Mouse (Mus musculus) limb, embryonic 10.5 days (tissue): ENCODE measurements around the gene Fli1. TPM values are rescaled to one million over a fixed set of nuclear protein-coding genes. Genes with fewer than 3 reads are reported as not detected.

Experiments used
- DNase-seq: peaks from one replicate; pipeline ENCODE4 v3.0.0-alpha.2; 2017; ENCODE audit warnings: low spot score
- H3K27ac ChIP-seq: fragments of 300-500 bp; sonication (generic); 2 replicates; pipeline ENCODE4 v1.5.1; 2016; ENCODE audit warnings: mild to moderate bottlenecking
- H3K27me3 ChIP-seq: fragments of 300-500 bp; sonication (generic); 2 replicates; pipeline ENCODE4 v1.6.1; 2016; ENCODE audit warnings: low read depth, mild to moderate bottlenecking; ENCODE audit not compliant: poor library complexity, severe bottlenecking
- H3K36me3 ChIP-seq: fragments of 300-500 bp; sonication (generic); 2 replicates; pipeline ENCODE4 v1.6.1; 2016; ENCODE audit warnings: mild to moderate bottlenecking, moderate library complexity
- H3K4me1 ChIP-seq: fragments of 300-500 bp; sonication (generic); 2 replicates; pipeline ENCODE4 v1.6.1; 2016
- H3K4me3 ChIP-seq: fragments of 300-500 bp; sonication (generic); 2 replicates; pipeline ENCODE4 v1.5.1; 2016; ENCODE audit warnings: mild to moderate bottlenecking, moderate library complexity
- H3K9me3 ChIP-seq: fragments of 300-500 bp; sonication (generic); replicated peaks from 2 replicates; pipeline ENCODE4 v1.6.1; 2016; ENCODE audit warnings: mild to moderate bottlenecking
- WGBS: fragments of 180-500 bp; shearing (Covaris S2); methylation state at CpG from one replicate; pipeline ENCODE4 v1.1.7; 2016; 5-methylcytosine and 5-hydroxymethylcytosine counted together
- polyA plus RNA-seq: library from polyadenylated mRNA; unstranded; fragments of >200 nt; fragmentation: Nextera tagmentation; extraction: Ambion mirVana; gene quantifications from 2 replicates; pipeline ENCODE4 v1.2.1, GENCODE M21; 2016

The Fli1 gene
- polyA plus RNA-seq, 1 experiment from 2014 or later, result 71.2 TPM

DNA sequence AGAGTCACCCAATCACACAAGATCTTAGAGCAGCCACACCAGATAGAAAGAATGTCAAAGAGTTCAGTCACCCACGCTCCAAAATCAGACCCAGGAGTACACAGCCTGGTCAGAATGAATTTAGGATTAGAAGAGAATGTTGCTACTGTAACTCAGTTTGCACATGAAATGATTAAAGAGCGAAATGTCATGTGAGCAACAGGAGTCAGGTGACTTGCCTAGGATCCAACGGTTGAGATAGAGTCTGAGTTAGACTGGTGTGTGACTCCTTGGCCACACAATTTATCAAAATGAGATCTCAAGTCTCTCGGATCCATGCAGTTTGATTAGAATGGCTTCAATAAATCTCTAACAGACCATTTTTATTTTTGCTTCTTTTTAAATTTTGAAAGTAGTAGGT lies 11.1 kb downstream of the Fli1 start:
- Histone ChIP-seq H3K4me1 (peaks cover 4% of the 10 kb centered on the region; the same call in 1 of the 2 replicates), H3K27ac (no peak overlapping the region), H3K27me3 (no peaks in the 10 kb centered on the region), H3K36me3 (peaks cover 70% of the 10 kb centered on the region), H3K4me3 (no peak overlapping the region), H3K9me3 (no peaks in the 10 kb centered on the region)
- DNase-seq, result no peak
- 87% methylated on average over 4 of the region's 4 CpGs for WGBS

DNA sequence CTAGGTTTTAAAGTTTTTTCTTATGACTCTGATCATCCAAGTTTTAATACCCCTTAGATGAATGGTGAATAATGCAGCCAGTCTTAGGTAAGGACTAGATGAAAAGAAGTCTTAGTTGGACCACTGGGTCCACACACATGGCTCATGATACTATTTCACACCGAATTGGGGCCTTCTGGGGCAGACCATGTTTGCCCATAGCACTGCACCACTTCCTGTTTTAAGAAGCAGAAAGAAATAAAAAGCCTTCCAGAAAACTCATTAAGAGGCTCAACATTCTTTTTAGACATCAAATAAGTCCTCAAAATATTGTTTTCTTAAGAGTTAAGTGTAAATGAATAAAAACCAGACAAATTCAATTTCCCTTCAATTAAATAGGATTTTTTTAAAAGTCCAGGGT lies 11.7 kb downstream of the Fli1 start:
- Histone ChIP-seq H3K27ac (no peak overlapping the region), H3K4me3 (no peak overlapping the region), H3K36me3 (peaks cover 70% of the 10 kb centered on the region), H3K4me1 (peaks cover 4% of the 10 kb centered on the region; the same call in 1 of the 2 replicates), H3K9me3 (no peaks in the 10 kb centered on the region), H3K27me3 (no peaks in the 10 kb centered on the region)
- no peak for DNase-seq
- WGBS, result 89% methylated on average over 1 of the region's 1 CpGs

DNA sequence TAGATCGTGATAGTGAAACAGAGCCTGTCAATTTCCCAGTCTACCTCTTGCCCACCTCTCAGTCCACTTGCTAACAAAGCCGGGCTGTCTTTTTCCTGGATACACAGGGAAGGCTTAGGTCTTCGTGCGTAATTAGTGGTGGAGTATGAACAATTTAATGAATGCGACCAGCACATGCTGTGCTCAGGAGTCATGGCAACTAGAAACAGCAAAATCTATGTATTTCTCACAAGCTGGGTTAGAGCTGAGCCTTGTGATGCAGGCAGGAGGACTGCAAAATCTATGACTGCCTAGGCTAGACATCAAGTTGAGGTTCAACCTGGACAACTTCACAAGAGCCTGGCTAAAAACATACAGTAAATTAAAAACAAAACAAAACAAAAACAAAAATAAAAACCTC lies 12.5 kb downstream of the Fli1 start:
- Histone ChIP-seq H3K36me3 (peaks cover 68% of the 10 kb centered on the region), H3K4me1 (peaks cover 4% of the 10 kb centered on the region; the same call in 1 of the 2 replicates), H3K27me3 (no peaks in the 10 kb centered on the region), H3K4me3 (no peak overlapping the region), H3K27ac (no peak overlapping the region), H3K9me3 (no peaks in the 10 kb centered on the region)
- no peak for DNase-seq
- WGBS, result 87% methylated on average over 5 of the region's 5 CpGs

DNA sequence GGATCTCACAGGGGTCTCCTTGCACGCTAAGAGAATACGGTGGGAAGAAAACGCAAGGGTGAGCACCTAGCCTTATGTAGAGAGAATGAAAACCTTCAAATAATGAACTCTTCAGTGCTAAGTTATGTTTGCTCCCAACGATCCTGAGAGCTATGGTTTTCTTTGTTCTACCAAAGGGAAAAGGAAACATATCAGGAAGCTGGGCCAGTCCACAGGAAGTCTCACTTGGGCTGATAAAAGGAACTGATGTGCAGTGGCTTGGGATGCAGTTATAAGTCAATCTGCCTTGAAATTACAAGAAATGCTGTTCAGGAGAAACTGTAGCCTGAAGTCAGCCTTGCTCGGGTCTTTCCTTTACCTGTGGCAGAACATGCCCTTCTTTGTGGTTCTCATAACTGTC lies 13.1 kb downstream of the Fli1 start:
- Histone ChIP-seq H3K27me3 (no peaks in the 10 kb centered on the region), H3K27ac (no peak overlapping the region), H3K4me1 (peaks cover 4% of the 10 kb centered on the region; the same call in 1 of the 2 replicates), H3K9me3 (no peaks in the 10 kb centered on the region), H3K36me3 (peaks cover 69% of the 10 kb centered on the region), H3K4me3 (no peak overlapping the region)
- DNase-seq, result no peak
- 92% methylated on average over 5 of the region's 5 CpGs for WGBS

DNA sequence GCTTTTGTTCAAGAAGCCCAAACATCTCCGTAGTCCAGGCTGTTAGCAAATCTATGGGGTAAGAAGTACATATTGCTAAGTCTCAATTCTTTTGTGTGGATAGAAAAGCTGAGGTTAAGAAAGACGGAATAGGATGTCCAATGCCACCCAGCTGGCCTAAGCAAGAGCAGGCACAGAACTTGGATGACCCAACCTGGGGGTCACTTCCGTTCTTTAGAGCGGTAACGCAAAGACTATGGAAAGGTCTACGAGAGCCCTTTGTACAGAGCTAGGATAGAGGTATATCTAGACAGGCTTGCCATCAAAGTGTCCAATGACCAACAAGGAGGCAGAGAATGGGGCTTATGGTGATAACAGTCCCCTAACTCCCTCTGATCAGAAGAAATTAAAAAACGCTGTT lies 15.3 kb downstream of the Fli1 start:
- Histone ChIP-seq H3K4me3 (no peak overlapping the region), H3K27me3 (no peaks in the 10 kb centered on the region), H3K9me3 (no peaks in the 10 kb centered on the region), H3K36me3 (peaks cover 61% of the 10 kb centered on the region), H3K27ac (no peak overlapping the region), H3K4me1 (0 out of 2 replicates have a peak, but pooled peaks cover 4% of the 10 kb centered on the region)
- DNase-seq, result no peak
- 91% methylated on average over 7 of the region's 7 CpGs for WGBS

DNA sequence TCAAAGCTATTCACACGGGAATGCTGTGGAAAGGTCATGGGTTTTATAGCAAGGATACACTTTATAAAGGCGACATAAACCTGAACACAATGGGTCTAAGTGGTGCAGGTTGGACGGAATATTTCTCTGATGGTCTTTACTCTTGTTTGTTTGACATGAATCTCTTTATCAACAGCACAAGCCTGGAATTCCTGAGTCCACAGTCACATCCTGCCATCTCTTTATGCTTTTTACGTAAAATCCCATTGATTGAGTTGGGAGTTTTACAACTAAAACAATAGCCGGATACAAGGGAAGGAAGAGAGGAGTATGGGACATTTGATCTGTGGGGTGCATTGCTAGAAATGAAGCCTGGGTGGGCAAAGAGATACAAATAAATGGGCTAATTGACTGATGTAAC lies 16.9 kb downstream of the Fli1 start:
- Histone ChIP-seq H3K27me3 (no peaks in the 10 kb centered on the region), H3K36me3 (peaks cover 58% of the 10 kb centered on the region), H3K9me3 (no peaks in the 10 kb centered on the region), H3K4me3 (no peak overlapping the region), H3K27ac (no peak overlapping the region), H3K4me1 (peaks cover 14% of the 10 kb centered on the region)
- 86% methylated on average over 5 of the region's 5 CpGs for WGBS
- DNase-seq, result no peak

DNA sequence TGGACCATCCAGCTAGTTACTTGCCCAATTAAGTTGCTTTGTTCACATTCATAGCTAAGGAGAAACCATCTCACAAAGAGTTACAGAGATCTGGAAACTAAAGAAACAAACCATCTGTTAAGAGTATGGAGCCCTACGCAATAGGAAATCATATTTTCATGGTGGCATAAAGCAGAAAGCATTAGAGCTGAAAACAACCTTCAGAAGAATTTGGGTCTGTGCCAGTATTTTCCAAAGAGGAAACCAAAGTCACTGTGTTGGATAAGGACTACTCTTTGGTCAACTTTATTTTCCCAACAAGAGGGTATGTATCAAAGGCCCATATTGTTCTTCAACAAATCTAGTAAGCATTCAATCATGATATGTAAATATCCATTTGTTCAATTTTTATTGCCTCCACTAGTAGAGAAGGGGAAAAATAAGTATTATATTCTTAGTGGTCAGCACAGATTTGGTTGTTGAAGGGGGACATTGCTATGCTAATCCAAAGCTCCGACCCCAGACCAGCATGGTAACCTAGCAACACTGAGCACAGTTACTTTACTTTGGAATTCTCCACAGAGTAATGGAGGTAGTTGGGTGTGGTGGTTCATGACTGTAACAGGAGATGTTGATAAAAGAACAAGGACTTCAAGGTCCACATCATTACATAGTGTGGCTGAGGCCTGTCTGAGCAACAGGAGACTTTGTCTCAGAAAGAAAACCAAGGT lies 20.0 kb downstream of the Fli1 start:
- Histone ChIP-seq H3K27ac (no peak overlapping the region), H3K4me1 (peaks cover 40% of the 10 kb centered on the region), H3K4me3 (no peak overlapping the region), H3K36me3 (peaks cover 56% of the 10 kb centered on the region), H3K27me3 (no peaks in the 10 kb centered on the region), H3K9me3 (no peaks in the 10 kb centered on the region)
- DNase-seq, result no peak
- WGBS, result 88% methylated on average over 2 of the region's 2 CpGs

DNA sequence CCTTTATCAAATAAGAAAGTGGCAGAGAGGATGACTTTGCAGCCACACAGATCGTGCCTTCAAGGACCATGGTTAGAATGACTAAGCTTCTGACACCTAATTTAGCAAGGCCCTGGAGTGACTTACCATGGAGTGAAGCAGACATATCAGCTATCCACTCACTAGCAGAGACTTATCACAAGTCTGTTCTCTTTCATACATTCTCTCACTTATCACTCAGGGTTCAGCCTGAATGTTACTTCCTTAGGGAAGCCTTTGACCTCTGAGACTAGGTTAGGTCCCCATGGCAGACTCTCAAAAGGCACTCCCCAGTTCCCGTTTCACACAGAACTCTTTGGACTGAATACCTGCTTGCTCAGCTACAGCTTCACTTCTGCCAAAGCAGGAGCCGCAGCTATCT lies 21.3 kb downstream of the Fli1 start:
- WGBS, result 75% methylated on average over 3 of the region's 3 CpGs
- peaks cover 53% of the 10 kb centered on the region for H3K4me1 ChIP-seq

DNA sequence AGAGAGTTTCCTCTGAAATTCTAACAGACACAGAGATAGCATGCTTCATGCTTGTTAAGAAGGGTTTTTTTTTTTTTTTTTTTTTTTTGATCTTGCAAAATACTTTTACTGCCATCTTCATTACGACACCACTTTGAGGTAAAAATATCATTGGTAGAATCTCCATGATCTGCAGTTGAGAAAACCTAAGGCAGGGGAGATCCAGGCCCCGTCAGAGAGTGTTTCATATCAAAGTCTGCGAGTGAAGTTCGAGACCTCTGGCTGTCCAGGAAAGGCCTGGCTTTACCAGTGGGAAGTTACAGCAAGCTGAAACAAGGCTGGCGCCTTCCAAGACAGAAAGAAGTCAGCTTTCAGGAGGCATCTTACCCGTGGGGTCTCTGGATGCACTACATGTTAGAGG lies 21.8 kb downstream of the Fli1 start:
- no peak for DNase-seq
- H3K4me3 ChIP-seq, result no peak overlapping the region
- peaks cover 58% of the 10 kb centered on the region for H3K36me3 ChIP-seq
- peaks cover 58% of the 10 kb centered on the region for H3K4me1 ChIP-seq
- H3K27me3 ChIP-seq, result no peaks in the 10 kb centered on the region
- no peak overlapping the region for H3K27ac ChIP-seq
- 76% methylated on average over 6 of the region's 6 CpGs for WGBS
- H3K9me3 ChIP-seq, result no peaks in the 10 kb centered on the region

More for the DNA sequence above, 21.3 kb downstream of the Fli1 start:
- H3K27ac ChIP-seq, result no peak overlapping the region
- H3K4me3 ChIP-seq, result no peak overlapping the region
- peaks cover 58% of the 10 kb centered on the region for H3K36me3 ChIP-seq
- H3K27me3 ChIP-seq, result no peaks in the 10 kb centered on the region
- H3K9me3 ChIP-seq, result no peaks in the 10 kb centered on the region
- no peak for DNase-seq

DNA sequence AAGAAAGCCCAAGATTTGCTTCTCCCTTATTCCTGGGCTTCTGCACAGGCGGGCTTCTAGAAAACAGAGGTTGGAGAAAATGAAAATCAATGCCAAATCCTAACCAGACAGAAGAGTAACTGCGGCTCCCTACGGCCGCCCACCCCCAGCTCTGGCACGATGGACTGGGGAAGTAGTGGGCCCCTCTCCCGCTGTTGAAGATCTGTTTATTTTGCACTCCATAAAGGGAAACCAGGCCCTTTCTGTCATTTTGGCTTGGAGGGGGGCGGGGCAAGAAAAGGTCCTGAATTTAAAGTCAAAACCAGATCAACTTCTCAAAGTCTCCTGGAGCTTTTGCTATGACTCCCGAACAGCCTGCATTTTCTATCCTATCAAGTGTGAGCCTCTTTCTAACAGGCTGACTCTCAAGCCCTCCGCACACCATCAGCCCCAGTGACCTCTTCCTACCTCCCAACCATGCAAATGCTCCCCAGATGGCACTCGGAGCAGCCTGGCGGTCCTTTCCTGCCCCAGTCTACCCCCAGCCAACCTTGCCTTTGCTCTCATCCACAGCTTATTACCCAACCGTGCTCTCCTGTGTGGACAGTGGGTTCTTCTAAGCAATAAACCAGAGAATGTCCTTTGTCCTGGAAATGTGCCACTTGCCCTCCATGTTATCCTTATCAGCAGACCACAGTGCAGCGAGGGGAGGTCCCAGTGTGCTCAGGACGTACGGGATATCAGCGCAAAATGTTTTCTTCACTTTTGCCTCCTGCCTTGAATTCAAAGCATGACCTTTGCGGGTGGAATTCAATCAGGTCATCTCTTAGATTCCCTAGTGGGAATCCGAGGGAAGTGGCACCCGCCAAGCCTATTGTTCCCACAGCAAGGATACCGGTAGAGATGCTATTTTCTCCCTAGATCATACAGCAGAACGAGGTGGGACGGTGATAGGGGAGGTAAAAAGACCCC lies 23.3 kb downstream of the Fli1 start:
- peaks cover 71% of the 10 kb centered on the region for H3K4me1 ChIP-seq
- 60% methylated on average over 22 of the region's 22 CpGs for WGBS
- DNase-seq, result no peak
- no peaks in the 10 kb centered on the region for H3K27me3 ChIP-seq
- H3K27ac ChIP-seq, result peak overlapping the region; percentile 67
- peaks cover 44% of the 10 kb centered on the region for H3K36me3 ChIP-seq
- no peak overlapping the region for H3K4me3 ChIP-seq
- no peaks in the 10 kb centered on the region for H3K9me3 ChIP-seq

DNA sequence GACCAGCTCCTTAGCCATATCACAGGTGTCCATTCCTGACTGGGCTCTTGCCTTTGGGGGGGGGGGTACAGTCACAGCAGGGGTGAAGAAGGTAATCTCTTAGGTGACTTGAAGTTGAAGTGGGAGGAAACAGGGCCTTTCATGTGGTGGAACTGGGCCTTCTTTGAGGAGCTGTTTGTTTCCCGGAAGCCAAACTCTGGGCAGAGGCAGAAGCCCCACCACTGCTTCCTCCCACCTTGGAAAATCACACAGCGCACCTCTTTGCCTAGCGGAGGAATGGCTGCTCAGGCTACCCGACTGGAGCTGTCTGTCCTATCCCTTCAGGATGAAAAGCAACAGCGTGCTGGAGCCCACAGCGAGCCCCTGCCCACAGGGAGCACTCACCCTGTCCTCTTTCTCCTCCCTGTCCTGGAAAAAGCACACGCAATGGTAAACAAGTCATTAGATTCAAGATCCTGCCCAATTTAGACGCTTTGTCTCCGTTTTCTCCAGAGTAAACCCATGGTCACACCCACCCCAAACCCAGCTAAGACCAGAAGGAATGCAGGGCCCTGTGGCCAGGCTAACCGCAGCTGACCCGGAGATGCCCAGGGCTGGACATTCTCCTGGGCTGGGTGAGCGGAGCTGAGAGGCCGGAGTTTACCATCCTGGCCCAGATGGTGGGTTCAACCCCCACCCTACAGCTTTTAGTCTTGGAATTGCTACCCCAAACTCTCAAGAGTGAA lies 24.1 kb downstream of the Fli1 start:
- peaks cover 79% of the 10 kb centered on the region for H3K4me1 ChIP-seq
- no peak overlapping the region for H3K4me3 ChIP-seq

DNA sequence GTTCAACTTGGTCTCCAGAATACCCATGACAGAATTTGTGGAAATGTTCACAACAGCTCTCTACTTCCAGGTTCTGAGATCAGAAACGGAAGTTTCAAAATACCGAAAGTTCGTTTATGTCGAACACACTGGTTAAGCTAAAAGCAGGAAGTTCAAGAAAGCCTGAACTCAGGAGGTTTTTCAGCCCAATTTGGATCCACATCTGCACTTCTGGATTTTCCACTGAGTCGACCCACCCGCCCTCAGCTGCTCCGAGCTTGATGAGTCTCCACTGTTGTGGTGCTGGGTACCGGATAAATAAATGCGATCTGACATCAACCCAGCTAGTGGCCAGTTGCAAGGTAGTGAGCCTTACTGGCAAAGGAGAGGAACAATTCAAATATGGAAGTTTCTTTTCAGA lies 26.0 kb downstream of the Fli1 start:
- Histone ChIP-seq H3K4me1 (peaks cover 84% of the 10 kb centered on the region), H3K27me3 (no peaks in the 10 kb centered on the region), H3K27ac (no peak overlapping the region), H3K36me3 (peaks cover 52% of the 10 kb centered on the region), H3K4me3 (no peak overlapping the region), H3K9me3 (no peaks in the 10 kb centered on the region)
- DNase-seq, result no peak
- WGBS, result 88% methylated on average over 9 of the region's 9 CpGs

More for the DNA sequence above, 24.1 kb downstream of the Fli1 start:
- Histone ChIP-seq H3K27me3 (no peaks in the 10 kb centered on the region), H3K36me3 (peaks cover 40% of the 10 kb centered on the region), H3K9me3 (no peaks in the 10 kb centered on the region), H3K27ac (peak overlapping the region; percentile 67)
- 57% methylated on average over 13 of the region's 13 CpGs for WGBS
- no peak for DNase-seq
